Comparison of ENCODE assay signal across 8 mouse cellular contexts in the genomic region with DNA sequence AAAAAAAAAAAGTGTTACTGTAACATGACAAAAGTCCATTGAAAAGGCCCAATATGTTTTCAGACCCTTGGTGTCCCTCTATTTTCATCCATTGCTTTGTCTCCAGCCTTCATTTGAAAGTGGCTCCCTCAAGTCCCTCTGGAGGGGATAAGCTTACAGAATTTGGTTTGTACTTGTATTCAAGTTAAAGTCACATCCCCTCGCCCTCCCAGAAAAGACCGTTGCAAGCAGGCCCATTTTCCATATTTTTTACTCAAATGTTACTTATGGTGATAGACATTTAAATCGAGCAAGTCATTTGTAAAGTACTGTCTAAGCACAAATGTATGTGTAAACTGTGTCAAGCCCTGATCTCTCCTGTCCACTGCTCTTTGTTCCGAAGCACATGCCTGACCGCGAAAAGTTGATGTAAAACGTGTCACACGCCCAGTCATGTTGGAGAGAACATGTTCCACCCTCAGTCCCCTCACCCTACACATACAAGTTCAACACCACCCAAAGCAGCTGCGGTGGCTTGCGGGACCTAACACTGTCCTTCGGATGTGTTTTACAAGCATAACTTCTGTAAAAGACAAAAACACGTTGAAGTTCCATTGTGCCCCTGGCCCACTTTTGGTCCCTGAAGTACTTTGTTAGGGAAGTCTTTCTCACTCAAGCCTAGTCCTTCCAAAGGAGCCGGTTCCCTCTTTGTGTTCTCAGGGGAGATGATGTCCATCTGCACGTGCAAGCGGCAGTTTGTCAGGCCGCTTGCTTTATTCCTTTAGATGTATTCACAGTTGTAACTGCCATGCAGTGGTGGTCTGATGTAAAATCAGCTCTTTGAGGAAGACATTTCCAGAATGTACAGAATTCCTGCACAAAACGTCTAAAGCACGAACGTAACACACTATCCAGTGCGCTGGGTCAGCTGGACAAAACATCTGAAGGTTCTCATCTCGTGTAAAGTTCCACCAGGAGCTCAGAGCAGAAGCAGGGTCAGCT. TPM values are rescaled to one million over a fixed set of nuclear protein-coding genes. Genes with fewer than 3 reads are reported as not detected.
DNase-seq lines count a peak whose midpoint lies in the region; ATAC-seq and TF ChIP-seq lines count a peak whose summit lies in the region.

No protein-coding gene starts in this region.

- H3K9ac ChIP-seq in forebrain, embryonic 13.5 days: peak overlapping the region; percentile 100
- peak overlapping the region; percentile 100 for H3K9ac ChIP-seq in midbrain, embryonic 12.5 days (replicated peaks)

- no peak for TF ChIP-seq POLR2A in thymus, adult 2 months (IDR thresholded peaks at IDR 0.05; ENCODE audit: control insufficient read depth, extremely low read depth, insufficient read depth, low read length, poor library complexity)

- no peak for TF ChIP-seq CTCF in G1E (IDR thresholded peaks at IDR 0.05; ENCODE audit: low read depth, low read length)
- TF ChIP-seq CTCF in thymus, adult 2 months (IDR thresholded peaks at IDR 0.05; ENCODE audit: borderline replicate concordance, control insufficient read depth, extremely low read depth, insufficient read depth, low read length, poor library complexity): no peak

- H3K27ac ChIP-seq in forebrain, embryonic 13.5 days: peak overlapping the region; percentile 100
- H3K27ac ChIP-seq in limb, embryonic 10.5 days: peak overlapping the region; percentile 100
- peak overlapping the region; percentile 100 for H3K27ac ChIP-seq in midbrain, embryonic 12.5 days (replicated peaks)
- peak overlapping the region; percentile 69 for H3K27ac ChIP-seq in thymus, adult 2 months (ENCODE audit: control insufficient read depth, insufficient read depth, low read length)

- DNase-seq in cerebellum, postnatal 10 days: peak; percentile 29 to 41
- DNase-seq in cerebellum, adult 11 months: no peak
- DNase-seq in G1E (ENCODE audit: low spot score): no peak
- DNase-seq in limb, embryonic 10.5 days (ENCODE audit: low spot score): peak; percentile 53
- DNase-seq in thymus, adult 2 months: peak; percentile 40
- no peak for DNase-seq in layer of hippocampus, adult 9-10 months (ENCODE audit: low spot score)

- no peaks in the 10 kb centered on the region for H3K9me3 ChIP-seq in G1E (replicated peaks)
- H3K9me3 ChIP-seq in forebrain, embryonic 13.5 days (replicated peaks): no peaks in the 10 kb centered on the region
- H3K9me3 ChIP-seq in limb, embryonic 10.5 days (replicated peaks): no peaks in the 10 kb centered on the region
- H3K9me3 ChIP-seq in midbrain, embryonic 12.5 days: no peaks in the 10 kb centered on the region

- peaks cover 47% of the 10 kb centered on the region for H3K36me3 ChIP-seq in G1E (replicated peaks)
- H3K36me3 ChIP-seq in forebrain, embryonic 13.5 days (ENCODE audit: poor library complexity, severe bottlenecking): 0 out of 2 replicates have a peak, but pooled peaks cover 4% of the 10 kb centered on the region
- H3K36me3 ChIP-seq in limb, embryonic 10.5 days: peaks cover 32% of the 10 kb centered on the region
- H3K36me3 ChIP-seq in midbrain, embryonic 12.5 days: 0 out of 2 replicates have a peak, but pooled peaks cover 6% of the 10 kb centered on the region
- no peaks in the 10 kb centered on the region for H3K36me3 ChIP-seq in thymus, adult 2 months (ENCODE audit: control insufficient read depth, insufficient read depth, low read length)

- peak overlapping the region; percentile 83 for H3K4me3 ChIP-seq in G1E (ENCODE audit: low read depth, low read length)
- H3K4me3 ChIP-seq in forebrain, embryonic 13.5 days: peak overlapping the region; percentile 92
- peak overlapping the region; percentile 81 for H3K4me3 ChIP-seq in limb, embryonic 10.5 days
- peak overlapping the region; percentile 92 for H3K4me3 ChIP-seq in midbrain, embryonic 12.5 days
- H3K4me3 ChIP-seq in thymus, adult 2 months (ENCODE audit: control insufficient read depth, insufficient read depth, low read length): peak overlapping the region; percentile 47

- ATAC-seq in G1E (ENCODE audit: extremely low read depth, insufficient number of reproducible peaks, low FRiP score, poor library complexity, severe bottlenecking): no peak
- ATAC-seq in forebrain, embryonic 13.5 days: no peak
- ATAC-seq in midbrain, embryonic 12.5 days (ENCODE audit: low FRiP score, low read depth): no peak

- H3K27me3 ChIP-seq in G1E (ENCODE audit: insufficient read depth, low read length): no peaks in the 10 kb centered on the region
- no peaks in the 10 kb centered on the region for H3K27me3 ChIP-seq in forebrain, embryonic 13.5 days
- H3K27me3 ChIP-seq in limb, embryonic 10.5 days (ENCODE audit: low read depth, poor library complexity, severe bottlenecking): no peaks in the 10 kb centered on the region
- no peaks in the 10 kb centered on the region for H3K27me3 ChIP-seq in midbrain, embryonic 12.5 days
- H3K27me3 ChIP-seq in thymus, adult 2 months (ENCODE audit: control insufficient read depth, insufficient read depth, low read length): no peaks in the 10 kb centered on the region

- WGBS in forebrain, embryonic 13.5 days: 24% methylated on average over 21 of the region's 21 CpGs
- 74% methylated on average over 21 of the region's 21 CpGs for WGBS in limb, embryonic 10.5 days
- 31% methylated on average over 21 of the region's 21 CpGs for WGBS in midbrain, embryonic 12.5 days
- 10% methylated on average over 21 of the region's 21 CpGs for WGBS in thymus, adult 2 months

- peaks cover 59% of the 10 kb centered on the region for H3K4me1 ChIP-seq in G1E (ENCODE audit: insufficient read depth, low read depth, low read length)
- peaks cover 39% of the 10 kb centered on the region for H3K4me1 ChIP-seq in forebrain, embryonic 13.5 days
- H3K4me1 ChIP-seq in limb, embryonic 10.5 days: peaks cover 44% of the 10 kb centered on the region
- peaks cover 40% of the 10 kb centered on the region for H3K4me1 ChIP-seq in midbrain, embryonic 12.5 days
- H3K4me1 ChIP-seq in thymus, adult 2 months (replicated peaks; ENCODE audit: control insufficient read depth, insufficient read depth, low read length): peaks cover 30% of the 10 kb centered on the region

- peak overlapping the region; percentile 72 for H3K4me2 ChIP-seq in forebrain, embryonic 13.5 days
- peak overlapping the region; percentile 82 for H3K4me2 ChIP-seq in midbrain, embryonic 12.5 days (replicated peaks)

RNA-seq across cellular contexts. Expression of gene Zc3h4, which starts 2.5 kb away (rescaled TPM):
- total RNA-seq in G1E (2014; fragmentation: Nextera tagmentation) (62.2 and 64.4 TPM in 2 replicates), G1E (2017) (18.6 and 23.7 TPM in 2 replicates)
- 179 and 193 TPM in 2 replicates for polyA plus RNA-seq in G1E (2012)
- polyA plus RNA-seq in forebrain, embryonic 13.5 days (2015; fragmentation: Nextera tagmentation; extraction: Ambion mirVana): 19.5 and 20.5 TPM in 2 replicates
- 22.9 and 24.6 TPM in 2 replicates for polyA plus RNA-seq in limb, embryonic 10.5 days (2016; fragmentation: Nextera tagmentation; extraction: Ambion mirVana)
- polyA plus RNA-seq in midbrain, embryonic 12.5 days (2016; fragmentation: Nextera tagmentation; extraction: Ambion mirVana): 27.4 and 31.1 TPM in 2 replicates
- polyA plus RNA-seq in thymus, adult 2 months (2012; rRNA removed): 81.3 and 100 TPM in 2 replicates

RNA-seq across cellular contexts. Expression of gene Sae1, which starts 15.7 kb away (rescaled TPM):
- 105 TPM in 2 replicates for total RNA-seq in G1E (2014; fragmentation: Nextera tagmentation)
- total RNA-seq in G1E (2017): 319 and 383 TPM in 2 replicates
- 49.5 and 52.0 TPM in 2 replicates for polyA plus RNA-seq in G1E (2012)
- 355 and 370 TPM in 2 replicates for polyA plus RNA-seq in forebrain, embryonic 13.5 days (2015; fragmentation: Nextera tagmentation; extraction: Ambion mirVana)
- polyA plus RNA-seq in limb, embryonic 10.5 days (2016; fragmentation: Nextera tagmentation; extraction: Ambion mirVana): 483 and 484 TPM in 2 replicates
- polyA plus RNA-seq in midbrain, embryonic 12.5 days (2016; fragmentation: Nextera tagmentation; extraction: Ambion mirVana): 331 and 332 TPM in 2 replicates
- polyA plus RNA-seq in thymus, adult 2 months (2012; rRNA removed): 61.0 and 66.8 TPM in 2 replicates

RNA-seq across cellular contexts. Expression of gene Tmem160, which starts 49.3 kb away (rescaled TPM):
- total RNA-seq in G1E (2014; fragmentation: Nextera tagmentation): 21.6 and 22.7 TPM in 2 replicates
- total RNA-seq in G1E (2017): 23.9 and 35.0 TPM in 2 replicates
- polyA plus RNA-seq in G1E (2012): 166 and 224 TPM in 2 replicates
- 55.7 and 56.4 TPM in 2 replicates for polyA plus RNA-seq in forebrain, embryonic 13.5 days (2015; fragmentation: Nextera tagmentation; extraction: Ambion mirVana)
- polyA plus RNA-seq in limb, embryonic 10.5 days (2016; fragmentation: Nextera tagmentation; extraction: Ambion mirVana): 74.8 and 86.2 TPM in 2 replicates
- 46.9 and 51.1 TPM in 2 replicates for polyA plus RNA-seq in midbrain, embryonic 12.5 days (2016; fragmentation: Nextera tagmentation; extraction: Ambion mirVana)
- 225 and 228 TPM in 2 replicates for polyA plus RNA-seq in thymus, adult 2 months (2012; rRNA removed)

Comparison
In these comparisons a context has a peak if more than half of its experiments do, and no peak if none do; other contexts are left out.
1. DNase-seq: peak in cerebellum, postnatal 10 days (2 of 2), limb, embryonic 10.5 days (single experiment) and thymus, adult 2 months (single experiment); none in cerebellum, adult 11 months (single experiment), G1E (single experiment) and layer of hippocampus, adult 9-10 months (single experiment).
2. Peak in every context shown above with its lines, with median percentiles within 50 percentile points of each other: H3K4me3 ChIP-seq and H3K27ac ChIP-seq.